Mouse (Mus musculus) CD4-positive naive resting alpha-beta T cell, adult 76 days (primary cell): ENCODE measurements around the gene Nwd1. TPM values are rescaled to one million over a fixed set of nuclear protein-coding genes. Genes with fewer than 3 reads are reported as not detected.

Source experiments
- total RNA-seq: library from RNA; stranded (reverse); gene quantifications from one replicate; pipeline ENCODE4 v1.2.4, GENCODE M21; 2023

Nwd1 gene
- total RNA-seq, result not detected

DNA sequence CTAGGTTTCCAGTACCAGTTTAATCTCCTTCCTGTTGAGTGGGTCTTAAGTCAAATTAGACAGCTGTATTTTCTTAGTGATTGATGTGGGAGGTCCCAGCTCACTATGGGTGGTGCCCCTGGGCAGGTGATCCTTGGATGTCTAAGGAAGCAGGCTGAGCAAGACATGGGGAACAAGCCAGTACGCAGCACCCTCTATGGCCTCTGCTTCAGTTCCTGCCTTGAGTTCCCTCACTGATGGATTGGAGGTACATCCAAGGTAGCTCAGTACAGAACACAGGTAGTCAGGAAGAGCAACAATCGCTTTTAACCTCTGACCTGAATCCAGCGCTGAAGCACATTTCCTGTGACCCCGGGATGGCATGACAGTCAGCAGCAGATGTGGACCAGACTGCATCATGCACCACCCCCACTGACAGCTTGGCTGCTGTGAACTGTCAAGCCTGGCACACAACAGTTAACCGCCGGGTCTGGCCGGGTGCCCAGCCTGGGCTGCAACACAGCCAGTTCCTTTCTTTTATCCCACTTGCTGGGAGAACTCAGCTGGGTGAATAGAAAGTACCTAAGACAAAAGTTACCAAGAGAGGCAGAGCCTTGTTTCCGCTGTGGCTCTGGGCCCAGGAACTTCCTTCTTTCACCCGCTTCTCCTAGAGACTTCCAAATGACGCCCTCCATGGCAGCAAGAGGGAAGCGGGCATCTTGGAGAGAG is at the start of gene Nwd1:
Nwd1 (plus strand) TSS at position 652 of the 708 bp plus-strand sequence.

DNA sequence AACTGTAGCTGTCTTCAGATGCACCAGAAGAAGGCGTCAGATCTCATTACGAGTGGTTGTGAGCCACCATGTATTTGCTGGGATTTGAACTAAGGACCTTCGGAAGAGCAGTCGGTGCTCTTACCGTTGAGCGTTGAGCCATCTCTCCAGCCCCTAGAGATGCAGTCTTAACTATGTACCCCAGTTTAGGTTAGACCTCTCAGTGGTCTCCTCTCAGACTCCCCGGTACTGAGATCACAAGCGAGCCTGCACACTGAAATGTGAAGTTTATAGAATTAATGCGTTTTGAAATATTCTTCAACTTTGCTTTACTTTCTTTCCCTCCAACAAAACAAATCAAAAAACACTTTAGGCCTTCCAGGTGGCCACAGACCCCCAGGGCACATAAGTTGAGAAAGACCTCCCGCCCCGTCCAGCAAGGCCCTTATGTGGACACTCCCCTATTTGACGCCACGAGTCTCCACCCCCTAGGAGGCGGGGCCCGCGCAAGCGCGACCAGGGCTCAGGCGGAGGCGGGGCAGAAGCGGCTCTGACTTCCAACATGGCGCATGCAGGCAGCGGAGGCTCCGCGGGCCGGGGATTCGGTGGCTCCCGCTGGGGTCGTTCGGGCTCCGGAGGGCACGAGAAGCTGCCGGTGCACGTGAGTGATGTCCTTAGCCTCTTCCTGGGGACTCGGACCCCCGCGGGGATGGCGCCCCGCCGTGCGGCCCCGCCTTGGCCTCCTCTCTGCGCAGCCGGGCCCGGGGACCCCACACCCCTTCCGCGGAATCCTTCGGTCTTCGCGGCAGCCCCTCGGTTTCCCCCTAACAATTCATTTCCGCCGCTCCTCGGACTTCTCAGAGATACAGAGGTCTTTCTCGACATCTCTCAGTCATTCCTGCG is 76.5 kb downstream of the Nwd1 start, which contains the start of gene Sin3b:
Sin3b (plus strand) TSS at position 517 of the 882 bp plus-strand sequence.

GRCm38 (mm10) chr8:72761322-72762051 is 115.0 kb downstream of the Nwd1 start, which contains the start of gene F2rl3:
F2rl3 (plus strand) TSS chr8:72761880.

Other genes starting within 250 kb of the Nwd1 start
- 100 TPM for gene Eps15l1, start 225.3 kb upstream of the Nwd1 start, total RNA-seq
- not detected for gene Calr3, start 202.8 kb upstream of the Nwd1 start, total RNA-seq
- 3.5 TPM for gene 1700030K09Rik, start 202.8 kb upstream of the Nwd1 start, total RNA-seq
- gene Cherp, start 171.5 kb upstream of the Nwd1 start, total RNA-seq, result 90.7 TPM
- 61.8 TPM for gene Slc35e1, start 154.1 kb upstream of the Nwd1 start, total RNA-seq
- gene Med26, start 98.4 kb upstream of the Nwd1 start, total RNA-seq, result 19.0 TPM
- 131 TPM for gene Smim7, start 75.6 kb upstream of the Nwd1 start, total RNA-seq
- gene Tmem38a, start 74.7 kb upstream of the Nwd1 start, total RNA-seq, result 2.2 TPM
- 120 TPM for gene Sin3b, start 76.6 kb downstream of the Nwd1 start, total RNA-seq
- gene F2rl3, start 115.2 kb downstream of the Nwd1 start, total RNA-seq, result 3.8 TPM